Mouse (Mus musculus): ENCODE measurements around the gene Nkain1. TPM values are rescaled to one million over a fixed set of nuclear protein-coding genes. Genes with fewer than 3 reads are reported as not detected.

Gene Nkain1
- polyA plus RNA-seq, 1 experiment from 2014 or later = 3.6 TPM

DNA sequence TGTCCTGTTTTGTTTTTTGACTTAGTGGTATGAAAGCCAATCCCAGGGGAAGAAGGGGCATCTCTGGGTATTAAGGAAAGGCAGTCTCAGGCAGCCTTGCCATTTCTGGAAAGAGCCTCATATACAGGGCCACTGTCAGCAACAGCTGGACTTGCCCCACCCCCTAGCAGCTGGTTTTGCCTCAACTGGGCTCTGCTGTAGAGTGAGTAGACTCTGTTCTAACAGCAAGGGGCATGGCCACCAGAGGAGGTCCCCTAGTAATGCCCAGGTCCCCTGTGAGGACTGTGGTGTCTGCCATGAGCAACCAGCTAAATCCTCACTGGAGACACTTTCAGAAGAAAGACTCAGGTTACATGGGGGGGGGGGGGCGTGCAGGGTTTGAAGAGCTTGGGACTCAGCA, 17.0 kb downstream of the Nkain1 start:
- WGBS = no CpG with 5 or more reads among the region's 1 CpGs

DNA sequence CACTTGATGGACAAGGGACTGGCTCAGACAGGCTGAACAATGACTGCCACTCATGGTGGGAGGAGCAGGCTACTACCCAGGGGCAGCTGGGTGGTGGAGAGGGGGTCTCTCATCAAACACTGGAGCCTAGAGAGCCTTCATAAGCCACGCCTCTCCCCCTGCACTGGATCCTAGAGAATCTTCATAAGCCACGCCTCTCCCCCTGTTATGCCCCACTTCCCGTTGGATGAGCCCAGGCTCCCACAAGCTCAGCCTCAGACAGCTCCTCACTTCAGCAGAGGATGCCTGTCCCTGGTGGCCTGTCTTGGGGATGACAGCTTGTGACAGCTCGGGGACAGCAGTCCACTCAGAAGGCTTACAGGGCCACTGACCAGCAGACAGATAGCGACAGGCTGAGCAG, 17.7 kb downstream of the Nkain1 start:
- no peak overlapping the region for H3K4me2 ChIP-seq (ENCODE audit: low read depth, low read length)
- H3K27me3 ChIP-seq (replicated peaks; ENCODE audit: control insufficient read depth, insufficient read depth, low read length) = no peaks in the 10 kb centered on the region
- peak; percentile 37; the same call in 1 of the 2 replicates for ATAC-seq (ENCODE audit: low read depth)
- no peaks in the 10 kb centered on the region for H3K9me3 ChIP-seq (ENCODE audit: control insufficient read depth, low read length)
- no peaks in the 10 kb centered on the region for H3K36me3 ChIP-seq (ENCODE audit: control insufficient read depth, insufficient read depth, low read length)
- no peak overlapping the region for H3K4me3 ChIP-seq (ENCODE audit: low read depth, low read length)
- WGBS = 37% methylated on average over 5 of the region's 5 CpGs
- H3K27ac ChIP-seq (replicated peaks; ENCODE audit: low read depth, low read length) = no peak overlapping the region
- peaks cover 10% of the 10 kb centered on the region for H3K4me1 ChIP-seq (ENCODE audit: control insufficient read depth, insufficient read depth, low read length)
- DNase-seq (ENCODE audit: low spot score) = peak; percentile 68
- no peak overlapping the region for H3K9ac ChIP-seq (ENCODE audit: low read depth, low read length)

More for the DNA sequence above, 17.0 kb downstream of the Nkain1 start:
- Histone ChIP-seq H3K4me2 (ENCODE audit: low read depth, low read length) (no peak overlapping the region), H3K27me3 (replicated peaks; ENCODE audit: control insufficient read depth, insufficient read depth, low read length) (no peaks in the 10 kb centered on the region), H3K36me3 (ENCODE audit: control insufficient read depth, insufficient read depth, low read length) (no peaks in the 10 kb centered on the region), H3K4me1 (ENCODE audit: control insufficient read depth, insufficient read depth, low read length) (peaks cover 9% of the 10 kb centered on the region), H3K9me3 (ENCODE audit: control insufficient read depth, low read length) (no peaks in the 10 kb centered on the region), H3K27ac (replicated peaks; ENCODE audit: low read depth, low read length) (no peak overlapping the region), H3K9ac (ENCODE audit: low read depth, low read length) (no peak overlapping the region), H3K4me3 (ENCODE audit: low read depth, low read length) (no peak overlapping the region)
- ATAC-seq (ENCODE audit: low read depth) = no peak
- DNase-seq (ENCODE audit: low spot score) = no peak

DNA sequence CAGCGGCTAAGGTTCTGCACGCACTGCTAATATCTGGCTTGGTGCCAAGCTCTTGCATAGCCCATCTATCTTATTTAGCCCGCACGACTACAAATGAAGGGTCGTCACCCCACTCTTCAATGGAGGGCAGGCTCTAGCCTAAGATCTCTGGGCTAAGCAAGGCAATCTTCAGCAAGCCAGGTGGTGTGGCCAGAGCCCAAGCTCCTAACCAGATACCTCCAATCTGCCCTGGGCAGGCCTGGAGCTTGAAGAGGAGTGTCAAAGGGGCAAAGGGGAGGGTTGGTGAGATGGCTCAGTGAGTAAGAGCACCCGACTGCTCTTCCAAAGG, 20.9 kb downstream of the Nkain1 start:
- Histone ChIP-seq H3K27ac (replicated peaks; ENCODE audit: low read depth, low read length) (no peak overlapping the region), H3K9ac (ENCODE audit: low read depth, low read length) (no peak overlapping the region), H3K27me3 (replicated peaks; ENCODE audit: control insufficient read depth, insufficient read depth, low read length) (no peaks in the 10 kb centered on the region), H3K9me3 (ENCODE audit: control insufficient read depth, low read length) (no peaks in the 10 kb centered on the region), H3K4me1 (ENCODE audit: control insufficient read depth, insufficient read depth, low read length) (peaks cover 10% of the 10 kb centered on the region), H3K36me3 (ENCODE audit: control insufficient read depth, insufficient read depth, low read length) (no peaks in the 10 kb centered on the region), H3K4me3 (ENCODE audit: low read depth, low read length) (no peak overlapping the region), H3K4me2 (ENCODE audit: low read depth, low read length) (no peak overlapping the region)
- 30% methylated on average over 6 of the region's 6 CpGs for WGBS
- ATAC-seq (ENCODE audit: low read depth) (0 out of 2 replicates have a peak, but pooled peaks have one; percentile 24), DNase-seq (ENCODE audit: low spot score) (no peak)

DNA sequence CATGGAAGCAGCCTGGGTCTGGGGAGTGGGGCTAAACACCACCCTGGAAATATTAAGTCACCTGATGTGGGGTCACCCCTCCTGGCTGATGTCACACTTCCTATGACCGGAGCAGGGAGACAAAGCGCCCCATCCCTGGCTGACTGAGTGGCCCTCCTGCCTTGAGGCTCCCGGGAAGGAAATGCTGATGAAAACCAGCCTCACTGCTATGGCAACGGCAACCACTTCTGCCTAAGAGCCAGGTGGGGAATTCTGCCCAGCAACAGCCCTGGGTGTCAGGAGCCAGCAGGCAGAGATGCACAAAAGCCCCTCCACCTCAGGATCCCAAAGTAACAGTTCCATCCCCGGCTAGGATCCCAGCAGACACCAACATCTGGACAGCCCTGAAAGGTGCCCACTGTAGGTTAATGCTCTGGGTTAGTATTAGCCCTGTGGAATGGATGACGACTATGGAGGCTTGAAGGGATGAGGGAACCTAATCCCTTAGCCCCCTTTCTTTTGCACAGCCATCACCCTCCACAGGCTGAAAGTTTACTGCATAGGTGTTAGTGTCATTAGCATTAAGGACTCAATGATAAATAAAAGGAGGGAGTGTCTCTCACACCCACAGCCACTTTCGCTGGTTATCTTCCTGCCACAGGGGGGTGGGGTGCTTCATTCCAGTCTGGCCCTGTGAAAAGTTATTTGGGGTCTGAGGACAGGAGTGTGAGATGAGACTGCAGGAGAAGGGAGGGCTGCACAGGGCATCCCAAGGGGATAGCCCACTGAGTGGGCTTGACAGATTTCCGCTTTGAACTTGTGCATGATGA, 21.5 kb downstream of the Nkain1 start:
- no peaks in the 10 kb centered on the region for H3K9me3 ChIP-seq (ENCODE audit: control insufficient read depth, low read length)
- no peak overlapping the region for H3K4me3 ChIP-seq (ENCODE audit: low read depth, low read length)
- DNase-seq (ENCODE audit: low spot score) = peak; percentile 57
- H3K27me3 ChIP-seq (replicated peaks; ENCODE audit: control insufficient read depth, insufficient read depth, low read length) = no peaks in the 10 kb centered on the region
- no peak overlapping the region for H3K27ac ChIP-seq (replicated peaks; ENCODE audit: low read depth, low read length)
- H3K4me2 ChIP-seq (ENCODE audit: low read depth, low read length) = no peak overlapping the region
- WGBS = 24% methylated on average over 8 of the region's 8 CpGs
- H3K4me1 ChIP-seq (ENCODE audit: control insufficient read depth, insufficient read depth, low read length) = peaks cover 10% of the 10 kb centered on the region
- no peak overlapping the region for H3K9ac ChIP-seq (ENCODE audit: low read depth, low read length)
- ATAC-seq (ENCODE audit: low read depth) = peak; percentile 32; the same call in 1 of the 2 replicates
- no peaks in the 10 kb centered on the region for H3K36me3 ChIP-seq (ENCODE audit: control insufficient read depth, insufficient read depth, low read length)

DNA sequence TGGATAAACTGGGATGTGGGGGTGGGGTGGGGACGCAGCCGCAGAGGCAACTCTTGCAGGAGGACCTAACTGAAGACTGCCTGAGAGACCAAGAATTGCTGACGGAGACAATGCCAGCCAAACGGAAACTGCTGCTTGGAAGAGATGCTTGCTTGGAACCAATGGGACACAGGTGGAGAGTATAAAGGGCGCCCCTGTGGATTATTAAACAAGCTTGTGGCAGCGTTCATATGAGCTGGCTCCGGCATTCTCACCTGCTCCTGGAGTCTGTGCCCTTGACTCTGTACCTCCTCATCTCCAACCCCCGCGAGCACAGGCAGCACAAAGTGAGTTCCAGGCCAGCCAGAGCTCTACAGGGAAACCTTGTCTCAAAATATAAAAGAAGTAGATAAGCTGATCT, 23.5 kb downstream of the Nkain1 start:
- ATAC-seq (ENCODE audit: low read depth) = no peak

DNA sequence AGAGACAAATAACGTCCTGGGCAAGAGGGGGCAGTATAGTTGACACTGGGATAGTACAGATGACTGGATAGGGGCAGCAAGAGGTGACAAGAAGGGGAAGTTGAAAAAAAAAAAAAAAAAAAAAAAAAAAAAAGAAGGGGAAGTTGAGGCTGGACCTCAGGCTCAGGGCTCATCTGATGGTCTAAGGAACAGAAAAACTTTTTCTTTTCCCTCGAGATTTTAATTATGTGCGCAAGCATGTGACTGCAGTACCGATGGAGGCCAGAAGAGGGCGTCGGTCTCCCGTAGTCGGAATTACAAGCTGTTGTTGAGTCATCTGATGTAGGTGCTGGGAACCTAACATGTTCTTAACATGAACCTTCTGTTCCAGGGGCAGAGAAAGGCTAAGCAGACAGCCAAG, 24.8 kb downstream of the Nkain1 start:
- no peaks in the 10 kb centered on the region for H3K36me3 ChIP-seq (ENCODE audit: control insufficient read depth, insufficient read depth, low read length)
- DNase-seq (ENCODE audit: low spot score) (no peak), ATAC-seq (ENCODE audit: low read depth) (no peak)
- no peaks in the 10 kb centered on the region for H3K27me3 ChIP-seq (replicated peaks; ENCODE audit: control insufficient read depth, insufficient read depth, low read length)
- no peak overlapping the region for H3K9ac ChIP-seq (ENCODE audit: low read depth, low read length)
- H3K27ac ChIP-seq (replicated peaks; ENCODE audit: low read depth, low read length) = no peak overlapping the region
- 82% methylated on average over 8 of the region's 8 CpGs for WGBS
- H3K9me3 ChIP-seq (ENCODE audit: control insufficient read depth, low read length) = no peaks in the 10 kb centered on the region
- H3K4me1 ChIP-seq (ENCODE audit: control insufficient read depth, insufficient read depth, low read length) = peaks cover 10% of the 10 kb centered on the region
- no peak overlapping the region for H3K4me2 ChIP-seq (ENCODE audit: low read depth, low read length)
- H3K4me3 ChIP-seq (ENCODE audit: low read depth, low read length) = no peak overlapping the region

More for the DNA sequence above, 23.5 kb downstream of the Nkain1 start:
- Histone ChIP-seq H3K4me3 (ENCODE audit: low read depth, low read length) (no peak overlapping the region), H3K4me1 (ENCODE audit: control insufficient read depth, insufficient read depth, low read length) (peaks cover 10% of the 10 kb centered on the region), H3K4me2 (ENCODE audit: low read depth, low read length) (no peak overlapping the region), H3K9ac (ENCODE audit: low read depth, low read length) (no peak overlapping the region), H3K27me3 (replicated peaks; ENCODE audit: control insufficient read depth, insufficient read depth, low read length) (no peaks in the 10 kb centered on the region), H3K36me3 (ENCODE audit: control insufficient read depth, insufficient read depth, low read length) (no peaks in the 10 kb centered on the region), H3K27ac (replicated peaks; ENCODE audit: low read depth, low read length) (no peak overlapping the region), H3K9me3 (ENCODE audit: control insufficient read depth, low read length) (no peaks in the 10 kb centered on the region)
- WGBS = 86% methylated on average over 9 of the region's 9 CpGs
- no peak for DNase-seq (ENCODE audit: low spot score)

DNA sequence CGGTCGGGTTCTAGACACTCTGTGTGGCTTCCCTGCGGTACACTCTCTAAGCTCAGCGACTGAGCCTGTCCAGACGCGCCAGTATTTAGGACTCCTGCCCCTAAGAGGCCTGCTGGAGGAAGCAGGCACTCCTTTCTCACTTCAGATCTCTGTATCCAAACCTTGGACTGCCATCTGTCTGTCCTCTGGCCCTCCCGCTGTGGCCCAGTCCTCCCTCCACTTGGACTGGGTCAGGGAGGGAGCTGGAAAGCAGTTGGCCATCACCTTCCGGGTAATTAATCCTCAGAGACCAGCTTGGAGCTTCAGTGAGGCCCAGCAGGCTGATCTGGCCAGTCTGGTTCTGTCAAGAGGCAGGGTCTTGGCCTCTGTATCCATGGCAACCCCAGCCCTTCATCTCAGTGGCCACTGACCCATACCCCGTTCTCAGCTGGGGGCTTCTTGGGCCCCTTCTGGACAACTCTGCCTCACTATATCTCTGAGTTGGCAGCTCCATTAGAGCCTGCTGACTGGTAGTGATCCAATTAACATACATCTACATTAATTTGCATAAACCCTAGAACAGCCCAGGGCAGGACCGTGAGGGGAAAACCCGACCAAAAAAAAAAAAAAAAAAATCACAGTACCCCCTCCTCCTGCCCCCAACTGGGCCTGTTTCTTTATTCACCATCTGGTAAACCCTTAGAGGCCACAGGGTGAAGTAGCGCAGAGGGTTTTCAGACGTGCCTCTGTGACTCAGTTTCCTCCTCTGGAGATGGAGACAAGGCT, 27.0 kb downstream of the Nkain1 start:
- DNase-seq (ENCODE audit: low spot score) = peak; percentile 68
- H3K4me2 ChIP-seq (ENCODE audit: low read depth, low read length) = no peak overlapping the region
- no peaks in the 10 kb centered on the region for H3K9me3 ChIP-seq (ENCODE audit: control insufficient read depth, low read length)
- 23% methylated on average over 13 of the region's 13 CpGs for WGBS
- ATAC-seq (ENCODE audit: low read depth) = peak; percentile 72; the same call in 1 of the 2 replicates
- no peak overlapping the region; the same call in 1 of the 2 replicates for H3K9ac ChIP-seq (ENCODE audit: low read depth, low read length)
- H3K36me3 ChIP-seq (ENCODE audit: control insufficient read depth, insufficient read depth, low read length) = no peaks in the 10 kb centered on the region
- H3K27ac ChIP-seq (replicated peaks; ENCODE audit: low read depth, low read length) = no peak overlapping the region
- peaks cover under 1% of the 10 kb centered on the region; the same call in 1 of the 2 replicates for H3K4me1 ChIP-seq (ENCODE audit: control insufficient read depth, insufficient read depth, low read length)
- no peaks in the 10 kb centered on the region for H3K27me3 ChIP-seq (replicated peaks; ENCODE audit: control insufficient read depth, insufficient read depth, low read length)
- H3K4me3 ChIP-seq (ENCODE audit: low read depth, low read length) = no peak overlapping the region

DNA sequence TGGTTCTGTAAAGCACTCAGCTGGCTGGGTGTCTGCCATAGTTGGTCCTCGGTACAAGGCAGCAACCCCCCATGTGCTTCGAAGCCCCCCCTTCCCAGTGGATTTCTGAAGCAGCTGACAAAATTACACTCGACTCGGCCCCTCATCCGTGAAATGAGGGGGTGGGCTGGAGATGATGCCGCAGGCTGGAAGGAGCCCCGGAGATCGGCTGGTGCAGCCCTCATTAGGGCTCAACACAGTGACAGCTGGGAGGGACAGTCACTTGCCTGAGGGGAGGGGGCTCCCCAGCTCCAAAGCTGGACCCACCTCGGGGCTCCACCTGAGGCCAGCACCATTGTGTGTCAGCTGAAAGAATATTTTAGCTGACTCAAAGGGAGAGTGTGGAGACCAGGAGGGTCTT, 29.6 kb downstream of the Nkain1 start:
- ATAC-seq (ENCODE audit: low read depth) (no peak), DNase-seq (ENCODE audit: low spot score) (peak; percentile 31)
- no peak overlapping the region for H3K27ac ChIP-seq (replicated peaks; ENCODE audit: low read depth, low read length)
- 43% methylated on average over 9 of the region's 9 CpGs for WGBS
- no peaks in the 10 kb centered on the region for H3K36me3 ChIP-seq (ENCODE audit: control insufficient read depth, insufficient read depth, low read length)
- no peaks in the 10 kb centered on the region for H3K4me1 ChIP-seq (ENCODE audit: control insufficient read depth, insufficient read depth, low read length)
- no peak overlapping the region for H3K4me3 ChIP-seq (ENCODE audit: low read depth, low read length)
- H3K4me2 ChIP-seq (ENCODE audit: low read depth, low read length) = no peak overlapping the region
- no peak overlapping the region for H3K9ac ChIP-seq (ENCODE audit: low read depth, low read length)
- no peaks in the 10 kb centered on the region for H3K27me3 ChIP-seq (replicated peaks; ENCODE audit: control insufficient read depth, insufficient read depth, low read length)
- no peaks in the 10 kb centered on the region for H3K9me3 ChIP-seq (ENCODE audit: control insufficient read depth, low read length)

Data from embryonic facial prominence, embryonic 14.5 days (tissue).